Mouse (Mus musculus): ENCODE measurements around the gene Helz2. TPM values are rescaled to one million over a fixed set of nuclear protein-coding genes. Genes with fewer than 3 reads are reported as not detected.

The Helz2 gene
- polyA plus RNA-seq, 1 experiment from 2014 or later, result 2.8 TPM

DNA sequence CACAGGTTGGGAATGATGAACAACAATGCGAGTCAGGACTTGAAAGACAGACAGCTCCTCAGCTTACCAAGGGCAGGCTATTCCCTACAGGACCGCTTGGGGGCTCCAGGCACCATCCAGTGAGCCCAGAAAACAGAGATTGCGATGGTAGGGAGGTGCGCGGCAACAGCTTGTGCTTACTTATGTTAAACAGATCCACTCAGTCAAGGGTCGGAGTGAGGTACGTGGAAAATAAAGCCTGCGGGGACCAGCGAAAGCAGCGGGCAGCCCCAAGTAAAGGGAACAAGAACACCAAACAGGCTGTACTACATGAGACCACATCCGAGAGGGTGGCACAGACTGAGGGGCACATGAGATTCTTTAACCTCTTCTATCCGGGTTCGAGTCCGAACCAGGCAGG lies 55.2 kb downstream of the Helz2 start:
- peak; percentile 73 for ATAC-seq (replicated peaks; ENCODE audit: low FRiP score, low TSS enrichment, low read depth)
- 0% methylated on average over 14 of the region's 14 CpGs for WGBS
- peak overlapping the region; percentile 93 for H3K9ac ChIP-seq (ENCODE audit: low read length)
- H3K4me2 ChIP-seq (ENCODE audit: low read length), result peak overlapping the region; percentile 93
- H3K9me3 ChIP-seq (ENCODE audit: control insufficient read depth, low read length), result no peaks in the 10 kb centered on the region
- no peaks in the 10 kb centered on the region for H3K27me3 ChIP-seq (replicated peaks; ENCODE audit: control insufficient read depth, insufficient read depth, low read length)
- peaks cover 9% of the 10 kb centered on the region for H3K36me3 ChIP-seq (ENCODE audit: control insufficient read depth, insufficient read depth, low read length)
- peak overlapping the region; percentile 95 for H3K27ac ChIP-seq (ENCODE audit: low read depth)
- peaks cover 8% of the 10 kb centered on the region for H3K4me1 ChIP-seq (replicated peaks; ENCODE audit: control insufficient read depth, insufficient read depth, low read length)
- H3K4me3 ChIP-seq (ENCODE audit: low read depth, low read length), result peak overlapping the region; percentile 69
- no peak for DNase-seq (ENCODE audit: low spot score)

DNA sequence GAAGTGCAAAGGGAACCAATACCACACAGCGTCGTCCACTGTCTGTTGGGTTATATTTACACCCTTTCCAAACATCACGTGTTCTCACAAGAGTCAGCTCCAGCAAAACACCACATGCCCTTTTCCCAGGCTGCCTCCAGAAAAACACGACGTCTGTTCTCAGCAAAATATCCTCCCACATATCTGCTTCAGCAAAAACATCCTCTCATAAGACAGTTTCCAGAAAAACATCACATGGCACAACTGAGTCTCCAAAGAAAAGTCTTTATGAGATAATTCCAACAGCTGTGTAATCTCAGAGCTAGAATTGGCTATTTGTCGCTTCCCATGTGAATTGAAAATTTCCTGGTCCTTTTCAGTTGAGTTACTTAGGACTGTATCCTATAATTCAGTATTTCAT lies 60.9 kb downstream of the Helz2 start:
- no peak overlapping the region for H3K4me2 ChIP-seq (ENCODE audit: low read length)
- no peaks in the 10 kb centered on the region for H3K36me3 ChIP-seq (ENCODE audit: control insufficient read depth, insufficient read depth, low read length)
- 71% methylated on average over 6 of the region's 6 CpGs for WGBS
- H3K27me3 ChIP-seq (replicated peaks; ENCODE audit: control insufficient read depth, insufficient read depth, low read length), result no peaks in the 10 kb centered on the region
- DNase-seq (ENCODE audit: low spot score), result no peak
- H3K9ac ChIP-seq (ENCODE audit: low read length), result no peak overlapping the region
- no peak overlapping the region for H3K4me3 ChIP-seq (ENCODE audit: low read depth, low read length)
- H3K9me3 ChIP-seq (ENCODE audit: control insufficient read depth, low read length), result no peaks in the 10 kb centered on the region
- no peak for ATAC-seq (replicated peaks; ENCODE audit: low FRiP score, low TSS enrichment, low read depth)
- no peak overlapping the region for H3K27ac ChIP-seq (ENCODE audit: low read depth)
- H3K4me1 ChIP-seq (replicated peaks; ENCODE audit: control insufficient read depth, insufficient read depth, low read length), result no peaks in the 10 kb centered on the region

DNA sequence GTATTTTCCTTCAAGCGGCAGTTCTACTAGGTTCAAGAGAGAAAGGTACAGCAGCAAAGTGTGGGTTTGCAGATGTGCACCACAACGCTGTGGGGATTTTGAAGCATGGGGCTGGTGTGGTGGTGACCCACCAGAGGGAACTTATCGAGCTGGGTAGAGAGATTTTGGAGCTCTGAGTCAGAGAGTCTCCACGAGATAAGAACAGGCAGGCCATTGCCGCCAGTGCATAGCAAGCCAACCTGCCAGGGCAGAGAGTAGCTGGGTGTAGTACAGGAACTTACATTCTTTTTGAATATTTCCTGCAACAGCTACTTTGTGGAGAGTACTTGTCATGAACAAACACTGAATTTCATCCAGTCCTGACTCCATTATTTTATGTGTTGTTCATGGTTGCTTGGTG lies 63.4 kb downstream of the Helz2 start:
- no peak overlapping the region for H3K9ac ChIP-seq (ENCODE audit: low read length)
- no peak overlapping the region for H3K4me2 ChIP-seq (ENCODE audit: low read length)
- H3K4me1 ChIP-seq (replicated peaks; ENCODE audit: control insufficient read depth, insufficient read depth, low read length), result no peaks in the 10 kb centered on the region
- no peaks in the 10 kb centered on the region for H3K27me3 ChIP-seq (replicated peaks; ENCODE audit: control insufficient read depth, insufficient read depth, low read length)
- no peaks in the 10 kb centered on the region for H3K36me3 ChIP-seq (ENCODE audit: control insufficient read depth, insufficient read depth, low read length)
- WGBS, result 85% methylated on average over 5 of the region's 5 CpGs
- H3K9me3 ChIP-seq (ENCODE audit: control insufficient read depth, low read length), result no peaks in the 10 kb centered on the region
- H3K4me3 ChIP-seq (ENCODE audit: low read depth, low read length), result no peak overlapping the region
- H3K27ac ChIP-seq (ENCODE audit: low read depth), result no peak overlapping the region
- no peak for DNase-seq (ENCODE audit: low spot score)
- no peak for ATAC-seq (replicated peaks; ENCODE audit: low FRiP score, low TSS enrichment, low read depth)

DNA sequence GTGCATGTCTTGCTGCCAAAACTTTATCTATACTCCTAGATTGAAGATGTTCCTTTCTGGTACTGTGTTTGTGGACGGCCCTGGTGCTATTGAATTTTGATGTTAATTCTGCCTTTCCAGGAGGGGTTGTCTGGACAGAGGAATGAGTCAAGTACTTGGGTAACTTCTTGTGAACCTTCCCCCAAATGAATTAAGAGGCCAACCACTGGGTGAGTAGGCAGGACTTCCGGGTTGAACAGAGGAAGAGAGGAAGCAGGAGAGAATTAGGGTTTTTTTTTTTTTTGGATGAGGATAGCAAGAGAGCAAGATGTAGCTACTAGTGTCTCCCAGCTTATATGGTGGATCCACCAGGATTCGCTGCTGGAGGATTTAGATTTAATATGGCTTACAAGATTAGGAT lies 63.8 kb downstream of the Helz2 start:
- no peaks in the 10 kb centered on the region for H3K9me3 ChIP-seq (ENCODE audit: control insufficient read depth, low read length)
- WGBS, result 86% methylated on average over 3 of the region's 3 CpGs
- no peaks in the 10 kb centered on the region for H3K4me1 ChIP-seq (replicated peaks; ENCODE audit: control insufficient read depth, insufficient read depth, low read length)
- H3K27ac ChIP-seq (ENCODE audit: low read depth), result no peak overlapping the region
- no peak overlapping the region for H3K9ac ChIP-seq (ENCODE audit: low read length)
- no peaks in the 10 kb centered on the region for H3K36me3 ChIP-seq (ENCODE audit: control insufficient read depth, insufficient read depth, low read length)
- no peak overlapping the region for H3K4me3 ChIP-seq (ENCODE audit: low read depth, low read length)
- no peak overlapping the region for H3K4me2 ChIP-seq (ENCODE audit: low read length)
- no peaks in the 10 kb centered on the region for H3K27me3 ChIP-seq (replicated peaks; ENCODE audit: control insufficient read depth, insufficient read depth, low read length)
- DNase-seq (ENCODE audit: low spot score), result no peak
- no peak for ATAC-seq (replicated peaks; ENCODE audit: low FRiP score, low TSS enrichment, low read depth)

Other genes starting within 250 kb of the Helz2 start
- gene Chrna4, start 198.5 kb downstream of the Helz2 start, polyA plus RNA-seq (2014; fragmentation: Nextera tagmentation; extraction: Ambion mirVana), result 2.0 and 2.1 TPM in 2 replicates
- gene Kcnq2, start 106.7 kb downstream of the Helz2 start, polyA plus RNA-seq (2014; fragmentation: Nextera tagmentation; extraction: Ambion mirVana), result 2.0 and 2.4 TPM in 2 replicates
- 0.32 and 0.36 TPM in 2 replicates for gene Eef1a2, start 85.0 kb downstream of the Helz2 start, polyA plus RNA-seq (2014; fragmentation: Nextera tagmentation; extraction: Ambion mirVana)
- 350 and 369 TPM in 2 replicates for gene Ppdpf, start 54.8 kb downstream of the Helz2 start, polyA plus RNA-seq (2014; fragmentation: Nextera tagmentation; extraction: Ambion mirVana)
- gene Ptk6, start 39.2 kb downstream of the Helz2 start, polyA plus RNA-seq (2014; fragmentation: Nextera tagmentation; extraction: Ambion mirVana), result not detected in 2 replicates
- gene Srms, start 28.8 kb downstream of the Helz2 start, polyA plus RNA-seq (2014; fragmentation: Nextera tagmentation; extraction: Ambion mirVana), result 0.09 TPM in 1 of 2 replicates, not detected in the other
- gene Fndc11, start 22.0 kb downstream of the Helz2 start, polyA plus RNA-seq (2014; fragmentation: Nextera tagmentation; extraction: Ambion mirVana), result not detected in 2 replicates
- gene Gmeb2, start 46.0 kb upstream of the Helz2 start, polyA plus RNA-seq (2014; fragmentation: Nextera tagmentation; extraction: Ambion mirVana), result 16.4 and 16.6 TPM in 2 replicates
- gene Stmn3, start 72.5 kb upstream of the Helz2 start, polyA plus RNA-seq (2014; fragmentation: Nextera tagmentation; extraction: Ambion mirVana), result 56.5 and 63.9 TPM in 2 replicates
- 53.7 and 57.1 TPM in 2 replicates for gene Rtel1, start 77.7 kb upstream of the Helz2 start, polyA plus RNA-seq (2014; fragmentation: Nextera tagmentation; extraction: Ambion mirVana)
- 34.4 and 38.2 TPM in 2 replicates for gene Zgpat, start 122.9 kb upstream of the Helz2 start, polyA plus RNA-seq (2014; fragmentation: Nextera tagmentation; extraction: Ambion mirVana)
- 50.3 and 52.6 TPM in 2 replicates for gene Arfrp1, start 123.4 kb upstream of the Helz2 start, polyA plus RNA-seq (2014; fragmentation: Nextera tagmentation; extraction: Ambion mirVana)
- 20.5 and 22.2 TPM in 2 replicates for gene Lime1, start 138.1 kb upstream of the Helz2 start, polyA plus RNA-seq (2014; fragmentation: Nextera tagmentation; extraction: Ambion mirVana)
- gene Zbtb46, start 217.4 kb upstream of the Helz2 start, polyA plus RNA-seq (2014; fragmentation: Nextera tagmentation; extraction: Ambion mirVana), result 9.1 and 11.1 TPM in 2 replicates